ENCODE assay signal across 8 mouse cellular contexts in the genomic region with DNA sequence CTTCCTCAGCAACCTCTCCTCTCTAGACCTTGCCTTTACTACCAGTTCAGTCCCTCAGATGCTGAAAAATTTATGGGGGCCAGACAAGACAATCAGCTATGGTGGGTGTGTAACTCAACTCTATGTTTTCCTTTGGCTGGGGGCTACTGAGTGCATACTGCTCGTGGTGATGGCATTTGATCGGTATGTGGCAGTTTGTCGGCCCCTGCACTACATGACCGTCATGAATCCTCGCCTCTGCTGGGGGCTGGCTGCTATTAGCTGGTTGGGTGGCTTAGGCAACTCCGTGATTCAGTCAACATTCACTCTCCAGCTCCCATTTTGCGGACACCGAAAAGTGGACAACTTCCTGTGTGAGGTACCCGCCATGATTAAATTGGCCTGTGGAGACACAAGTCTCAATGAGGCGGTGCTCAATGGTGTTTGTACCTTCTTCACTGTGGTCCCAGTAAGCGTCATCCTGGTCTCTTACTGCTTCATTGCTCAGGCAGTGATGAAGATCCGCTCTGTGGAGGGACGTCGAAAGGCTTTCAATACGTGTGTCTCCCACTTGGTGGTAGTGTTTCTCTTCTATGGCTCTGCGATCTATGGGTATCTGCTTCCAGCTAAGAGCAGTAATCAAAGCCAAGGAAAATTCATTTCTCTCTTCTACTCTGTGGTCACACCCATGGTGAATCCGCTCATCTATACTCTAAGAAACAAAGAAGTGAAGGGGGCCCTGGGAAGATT. TPM values are rescaled to one million over a fixed set of nuclear protein-coding genes. Genes with fewer than 3 reads are reported as not detected.
DNase-seq lines count a peak whose midpoint lies in the region; ATAC-seq and TF ChIP-seq lines count a peak whose summit lies in the region.

No protein-coding gene starts in this region.

- TF ChIP-seq CTCF in gastrocnemius, adult 2 months (IDR thresholded peaks at IDR 0.05), result peak; percentile 63

- intact Hi-C loops in gastrocnemius, adult 2 months (cut with DNase I), result loop anchor here (2.0 kb wide), 1 partner anchor 69 kb away; a partner anchor contains a TSS

- H3K27ac ChIP-seq in gastrocnemius, adult 2 months, result no peak overlapping the region

- H3K4me3 ChIP-seq in gastrocnemius, adult 2 months, result no peak overlapping the region

- ATAC-seq in common myeloid progenitor, adult 5-6 weeks (replicated peaks; ENCODE audit: low read depth, poor library complexity, severe bottlenecking), result peak; percentile 86
- no peak for ATAC-seq in erythroid progenitor cell, adult 5-6 weeks (replicated peaks; ENCODE audit: low FRiP score, poor library complexity, severe bottlenecking)

- no peak for DNase-seq in gastrocnemius, adult 2 months
- no peak for DNase-seq in gastrocnemius, adult 18-20 months (ENCODE audit: low spot score)
- peak; percentile 45 for DNase-seq in CD4-positive helper T cell, adult 2 months (ENCODE audit: low read depth, low spot score)
- DNase-seq in kidney, postnatal 36 days, result peak; percentile 29 to 43
- no peak for DNase-seq in left cerebral cortex, adult 18-20 months (ENCODE audit: low spot score in 2 of 2)
- DNase-seq in layer of hippocampus, postnatal 14 days (ENCODE audit: low spot score in 2 of 2), result no peak

RNA-seq across cellular contexts. Expression of a gene that starts 7.7 kb away (rescaled TPM):
- total RNA-seq in gastrocnemius, adult 2 months (2021), result 1 to 10 TPM; 1.5 to 1.7 TPM
- 1 to 10 TPM; 1.7 to 1.9 TPM for total RNA-seq in gastrocnemius, adult 18-20 months (2021)
- total RNA-seq in common myeloid progenitor, adult 5-6 weeks (2017), result 0.73 and 0.87 TPM in 2 replicates
- 1 to 10 TPM; 3.8 to 4.1 TPM for total RNA-seq in left cerebral cortex, adult 18-20 months (2021)
- total RNA-seq in erythroid progenitor cell, adult 5-6 weeks (2015; ENCODE audit: low replicate concordance), result 0.72 TPM in 1 of 2 replicates, not detected in the other
- total RNA-seq in erythroid progenitor cell, adult 5-6 weeks (2017; ENCODE audit: low replicate concordance), result 0.38 TPM in 1 of 2 replicates, not detected in the other
- 1 to 10 TPM; 4.8 to 5.0 TPM for total RNA-seq in layer of hippocampus, postnatal 14 days (2021)

RNA-seq across cellular contexts. Expression of a gene that starts 8.6 kb away (rescaled TPM):
- not detected for total RNA-seq in gastrocnemius, adult 2 months (2021)
- not detected for total RNA-seq in gastrocnemius, adult 18-20 months (2021)
- total RNA-seq in common myeloid progenitor, adult 5-6 weeks (2017), result not detected in 2 replicates
- total RNA-seq in left cerebral cortex, adult 18-20 months (2021), result not detected
- not detected in 2 replicates for total RNA-seq in erythroid progenitor cell, adult 5-6 weeks (2015; ENCODE audit: low replicate concordance)
- not detected in 2 replicates for total RNA-seq in erythroid progenitor cell, adult 5-6 weeks (2017; ENCODE audit: low replicate concordance)
- total RNA-seq in layer of hippocampus, postnatal 14 days (2021), result not detected

RNA-seq across cellular contexts. Expression of a gene that starts 32.9 kb away (rescaled TPM):
- total RNA-seq in gastrocnemius, adult 2 months (2021), result 10 to 100 TPM; 29.7 to 45.7 TPM
- total RNA-seq in gastrocnemius, adult 18-20 months (2021), result 10 to 100 TPM; 36.8 to 37.1 TPM
- total RNA-seq in common myeloid progenitor, adult 5-6 weeks (2017), result 30.0 and 39.6 TPM in 2 replicates
- 100 to 1,000 TPM; 113 to 116 TPM for total RNA-seq in left cerebral cortex, adult 18-20 months (2021)
- 30.6 and 47.4 TPM in 2 replicates for total RNA-seq in erythroid progenitor cell, adult 5-6 weeks (2015; ENCODE audit: low replicate concordance)
- total RNA-seq in erythroid progenitor cell, adult 5-6 weeks (2017; ENCODE audit: low replicate concordance), result 17.6 and 25.1 TPM in 2 replicates
- 100 to 1,000 TPM in 1 of 2 experiments, 10 to 100 TPM in 1; 98.4 to 115 TPM for total RNA-seq in layer of hippocampus, postnatal 14 days (2021)

RNA-seq across cellular contexts. Expression of a gene that starts 45.0 kb away (rescaled TPM):
- total RNA-seq in gastrocnemius, adult 2 months (2021), result 1 to 10 TPM; 6.3 to 6.6 TPM
- total RNA-seq in gastrocnemius, adult 18-20 months (2021), result 1 to 10 TPM; 6.3 to 7.2 TPM
- 9.1 and 10.3 TPM in 2 replicates for total RNA-seq in common myeloid progenitor, adult 5-6 weeks (2017)
- 10 to 100 TPM; 27.0 to 27.4 TPM for total RNA-seq in left cerebral cortex, adult 18-20 months (2021)
- 4.6 and 9.4 TPM in 2 replicates for total RNA-seq in erythroid progenitor cell, adult 5-6 weeks (2015; ENCODE audit: low replicate concordance)
- total RNA-seq in erythroid progenitor cell, adult 5-6 weeks (2017; ENCODE audit: low replicate concordance), result 7.9 and 10.8 TPM in 2 replicates
- 10 to 100 TPM; 20.0 to 24.1 TPM for total RNA-seq in layer of hippocampus, postnatal 14 days (2021)

RNA-seq across cellular contexts. Expression of a gene that starts 45.1 kb away (rescaled TPM):
- total RNA-seq in gastrocnemius, adult 2 months (2021), result under 1 TPM in 1 of 2 experiments, not detected in 1; 0.31 TPM
- not detected for total RNA-seq in gastrocnemius, adult 18-20 months (2021)
- 0.41 TPM in 1 of 2 replicates, not detected in the other for total RNA-seq in common myeloid progenitor, adult 5-6 weeks (2017)
- total RNA-seq in left cerebral cortex, adult 18-20 months (2021), result not detected
- total RNA-seq in erythroid progenitor cell, adult 5-6 weeks (2015; ENCODE audit: low replicate concordance), result 4.3 TPM in 1 of 2 replicates, not detected in the other
- total RNA-seq in erythroid progenitor cell, adult 5-6 weeks (2017; ENCODE audit: low replicate concordance), result not detected in 2 replicates
- total RNA-seq in layer of hippocampus, postnatal 14 days (2021), result 1 to 10 TPM in 1 of 2 experiments, under 1 TPM in 1; 0.48 to 1.7 TPM

Comparison
In these comparisons a context has a peak if more than half of its experiments do, and no peak if none do; other contexts are left out.
1. DNase-seq: peak in CD4-positive helper T cell, adult 2 months (single experiment) and kidney, postnatal 36 days (2 of 2); none in gastrocnemius, adult 2 months (single experiment), gastrocnemius, adult 18-20 months (single experiment), left cerebral cortex, adult 18-20 months (0 of 2) and layer of hippocampus, postnatal 14 days (0 of 2).